Mouse (Mus musculus): ENCODE results near the gene Rft1. TPM values are rescaled to one million over a fixed set of nuclear protein-coding genes. Genes with fewer than 3 reads are reported as not detected.

The Rft1 gene
- 10 to 100 TPM; 15.0 to 88.5 (median 53.0) TPM for total RNA-seq (2018; cell fraction: chromatin; rRNA removed)
- total RNA-seq (2018; cell fraction: cytosol; rRNA removed): 10 to 100 TPM; 10.8 to 21.9 (median 16.2) TPM
- 10 to 100 TPM; 13.2 to 52.7 (median 28.8) TPM for total RNA-seq (2018; cell fraction: nucleus; rRNA removed)
- polyA plus RNA-seq (2018): 11.3 to 19.5 TPM (median 16.6 TPM) in 3 replicates

DNA sequence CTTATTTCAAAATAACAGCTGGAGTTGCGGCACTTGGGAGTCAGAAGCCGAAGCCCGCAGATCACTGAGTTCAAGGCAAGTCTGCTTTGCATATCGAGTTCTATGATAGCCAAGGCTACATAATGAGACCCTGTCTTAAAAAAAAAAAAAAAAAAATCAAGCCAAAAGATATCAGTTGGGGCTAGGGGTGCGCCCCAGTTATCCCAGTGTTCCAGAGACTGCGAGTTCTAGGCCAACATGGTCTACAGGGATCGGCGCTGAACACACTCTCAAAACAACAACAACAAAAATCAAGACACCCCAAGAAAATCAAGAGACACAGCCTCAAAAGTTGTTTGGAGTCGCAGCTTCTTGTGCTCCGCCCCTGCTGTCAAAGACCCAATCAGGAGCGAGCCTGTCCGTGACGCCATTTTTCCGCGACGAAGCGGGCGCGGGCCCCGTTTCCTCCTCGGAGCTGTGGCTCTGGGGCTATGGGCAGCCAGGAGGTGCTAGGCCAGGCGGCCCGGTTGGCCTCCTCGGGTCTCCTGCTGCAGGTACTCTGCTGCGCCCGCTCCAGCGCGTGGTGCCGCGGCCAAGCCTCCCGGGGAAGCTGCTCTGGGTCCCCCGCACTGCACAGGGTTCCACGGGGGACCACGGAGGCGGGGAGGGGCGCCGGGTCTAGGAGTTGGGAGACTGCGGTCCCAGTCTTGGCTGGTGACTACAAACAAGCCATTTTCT, at the start of gene Rft1:
Gene Rft1, plus strand, starts transcription at position 418 of the 717 bp plus-strand sequence.
- H3K27ac ChIP-seq: peak within 1 kb of the TSS; percentile 54
- peaks cover 15% of the 10 kb centered on the region; the same call in 1 of the 2 replicates for H3K79me2 ChIP-seq (ENCODE audit: inconsistent target)
- peak within 1 kb of the TSS; percentile 63 for H3K4me3 ChIP-seq (ENCODE audit: inconsistent target)
- H3K36me3 ChIP-seq (ENCODE audit: inconsistent target): peaks cover 14% of the 10 kb centered on the region
- WGBS (ENCODE audit: missing documents): 2% methylated on average over 38 of the region's 38 CpGs

DNA sequence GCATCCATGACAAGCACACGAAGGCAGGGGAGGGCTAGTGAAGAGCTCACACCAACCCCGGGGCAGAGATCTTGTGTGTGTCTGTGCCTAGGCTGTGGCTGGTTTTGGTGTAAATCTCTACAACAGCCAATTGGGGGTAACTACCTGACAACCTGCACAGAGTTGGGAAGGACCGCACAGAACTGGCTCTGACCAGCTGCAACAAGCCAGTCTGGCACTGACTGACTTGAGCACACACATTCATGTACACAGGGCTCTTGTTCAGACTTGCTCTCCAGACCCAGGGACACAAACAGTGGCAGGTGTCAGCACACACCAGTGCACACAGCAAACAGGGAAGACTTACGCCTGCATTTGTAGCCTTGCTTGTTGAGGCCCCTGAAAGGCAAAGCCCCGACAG, 47.3 kb upstream of the Rft1 start:
- H3K27ac ChIP-seq: no peak overlapping the region
- H3K36me3 ChIP-seq (ENCODE audit: inconsistent target): peaks cover 77% of the 10 kb centered on the region
- 100% methylated on average over 3 of the region's 5 CpGs for WGBS (ENCODE audit: missing documents)
- no peak overlapping the region for H3K4me3 ChIP-seq (ENCODE audit: inconsistent target)
- peaks cover 92% of the 10 kb centered on the region for H3K79me2 ChIP-seq (ENCODE audit: inconsistent target)

GRCm38 (mm10) chr14:30607696-30608095, 46.5 kb upstream of the Rft1 start:
- H3K79me2 ChIP-seq (ENCODE audit: inconsistent target): peaks cover 92% of the 10 kb centered on the region
- 35% methylated on average over 3 of the region's 4 CpGs for WGBS (ENCODE audit: missing documents)
- H3K4me3 ChIP-seq (ENCODE audit: inconsistent target): no peak overlapping the region
- peak overlapping the region; percentile 49 for H3K27ac ChIP-seq
- H3K36me3 ChIP-seq (ENCODE audit: inconsistent target): peaks cover 68% of the 10 kb centered on the region

- 71% methylated on average over 6 of the region's 6 CpGs for WGBS (ENCODE audit: missing documents)
- Histone ChIP-seq H3K36me3 (ENCODE audit: inconsistent target) (peaks cover 65% of the 10 kb centered on the region), H3K79me2 (ENCODE audit: inconsistent target) (peaks cover 95% of the 10 kb centered on the region), H3K27ac (peak overlapping the region; percentile 49), H3K4me3 (ENCODE audit: inconsistent target) (no peak overlapping the region)
Observed at GRCm38 (mm10) chr14:30608176-30608575, 46.0 kb upstream of the Rft1 start.

DNA sequence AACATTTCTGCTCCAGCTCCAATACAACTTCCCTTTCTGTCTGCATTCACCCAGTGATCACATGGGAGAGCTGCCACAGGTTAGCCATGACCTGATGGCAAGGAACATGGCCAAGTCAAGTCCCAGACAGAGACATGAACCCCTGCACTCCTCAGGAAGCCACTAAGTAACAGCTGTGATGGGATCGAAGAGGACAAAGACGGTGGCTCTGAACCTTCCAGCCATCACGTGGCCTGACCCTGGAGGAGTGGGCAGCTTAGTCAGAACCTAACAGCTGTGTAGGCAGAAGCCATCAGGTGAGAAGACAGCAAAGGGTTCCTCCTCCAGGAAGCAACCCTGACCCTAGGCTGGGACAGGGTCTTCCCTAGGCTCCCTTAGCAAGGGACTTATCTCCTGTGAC, 44.7 kb upstream of the Rft1 start:
- WGBS (ENCODE audit: missing documents): 97% methylated on average over 3 of the region's 3 CpGs
- H3K79me2 ChIP-seq (ENCODE audit: inconsistent target): peaks cover 98% of the 10 kb centered on the region
- H3K27ac ChIP-seq: peak overlapping the region; percentile 48
- no peak overlapping the region for H3K4me3 ChIP-seq (ENCODE audit: inconsistent target)
- peaks cover 53% of the 10 kb centered on the region for H3K36me3 ChIP-seq (ENCODE audit: inconsistent target)

GRCm38 (mm10) chr14:30610304-30610703, 43.9 kb upstream of the Rft1 start:
- 82% methylated on average over 2 of the region's 2 CpGs for WGBS (ENCODE audit: missing documents)
- peak overlapping the region; percentile 48 for H3K27ac ChIP-seq
- peaks cover 100% of the 10 kb centered on the region for H3K79me2 ChIP-seq (ENCODE audit: inconsistent target)
- H3K36me3 ChIP-seq (ENCODE audit: inconsistent target): peaks cover 45% of the 10 kb centered on the region
- no peak overlapping the region for H3K4me3 ChIP-seq (ENCODE audit: inconsistent target)

DNA sequence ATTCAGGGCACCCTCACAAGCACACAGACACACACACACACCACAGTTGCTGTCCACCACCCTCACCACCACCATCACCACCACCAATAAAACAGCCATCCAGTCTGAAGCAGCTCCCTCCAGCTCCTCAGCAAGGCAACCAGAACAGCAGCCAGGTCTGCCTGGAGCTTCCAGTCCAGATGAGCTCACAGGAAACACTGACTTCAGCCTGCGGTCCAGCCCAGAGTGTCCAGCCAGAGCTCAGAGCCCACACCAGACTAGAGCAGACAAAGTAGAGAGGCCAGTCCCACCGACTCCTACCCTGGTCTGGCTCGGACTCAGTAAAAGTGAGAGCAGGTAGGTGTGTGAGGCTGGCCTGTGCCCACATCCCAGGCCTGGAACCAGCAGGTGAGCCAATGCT, 43.2 kb upstream of the Rft1 start:
- Histone ChIP-seq H3K79me2 (ENCODE audit: inconsistent target) (peaks cover 100% of the 10 kb centered on the region), H3K4me3 (ENCODE audit: inconsistent target) (no peak overlapping the region), H3K27ac (peak overlapping the region; percentile 48), H3K36me3 (ENCODE audit: inconsistent target) (peaks cover 43% of the 10 kb centered on the region)
- 58% methylated on average over 2 of the region's 3 CpGs for WGBS (ENCODE audit: missing documents)

DNA sequence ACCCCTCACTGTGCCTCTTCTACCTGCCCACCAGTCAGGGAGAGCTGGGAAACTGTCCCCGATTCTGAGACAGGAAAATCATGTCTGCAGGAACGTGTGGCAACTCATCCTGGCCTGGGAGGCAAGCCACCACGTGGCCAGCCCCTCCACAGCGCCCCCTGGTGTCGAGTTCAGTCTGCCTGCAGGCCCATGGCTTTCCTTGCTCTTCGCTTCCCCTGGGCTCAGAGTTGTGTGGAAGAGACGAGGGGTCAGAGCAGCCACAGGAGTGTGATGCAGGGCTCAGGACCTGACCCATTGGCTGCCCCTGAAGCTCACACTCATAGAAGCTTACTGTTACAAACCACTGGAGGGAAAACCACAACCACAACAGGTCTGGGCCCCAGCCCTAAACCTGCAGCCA, 41.6 kb upstream of the Rft1 start:
- 16% methylated on average over 7 of the region's 7 CpGs for WGBS (ENCODE audit: missing documents)
- H3K36me3 ChIP-seq (ENCODE audit: inconsistent target): peaks cover 29% of the 10 kb centered on the region; the same call in 1 of the 2 replicates
- peaks cover 100% of the 10 kb centered on the region for H3K79me2 ChIP-seq (ENCODE audit: inconsistent target)
- H3K4me3 ChIP-seq (ENCODE audit: inconsistent target): no peak overlapping the region
- H3K27ac ChIP-seq: 0 out of 2 replicates have a peak overlapping the region, but pooled peaks have one; percentile 48

DNA sequence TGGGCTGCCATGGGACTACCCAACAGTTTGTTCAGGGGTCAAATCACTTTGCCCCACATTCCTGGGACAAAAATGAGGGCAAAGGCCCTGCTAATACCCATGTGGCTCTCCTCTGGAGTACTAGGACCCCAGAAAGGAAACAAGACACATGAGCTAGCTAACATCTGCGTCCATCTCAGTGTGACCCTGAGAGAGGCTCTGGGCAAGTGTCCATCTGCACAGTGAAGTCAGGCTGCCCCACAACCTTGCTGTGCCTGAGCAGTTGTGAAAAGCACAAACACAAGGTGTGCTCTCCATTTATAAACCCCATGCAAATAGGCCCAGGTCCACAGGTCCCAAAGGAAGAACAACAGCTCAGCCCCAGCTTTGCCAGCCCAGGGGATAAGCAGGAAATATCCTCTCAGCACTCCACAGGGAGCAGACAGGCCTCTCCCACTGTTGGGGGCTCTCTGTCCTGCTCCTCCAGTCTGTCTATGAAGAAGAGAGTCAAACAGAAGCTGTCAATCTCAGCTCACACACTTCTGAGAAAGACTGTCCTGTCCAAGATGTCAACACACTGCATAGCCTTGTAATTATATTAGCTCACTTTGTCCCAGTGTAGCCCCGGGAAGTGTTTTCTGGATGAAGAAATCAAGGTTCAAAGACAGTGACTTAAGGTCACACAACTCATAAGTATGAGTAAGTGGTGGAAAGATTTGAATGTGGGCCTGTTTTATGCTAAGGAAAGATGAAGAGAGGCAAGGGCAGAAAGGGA, 41.0 kb upstream of the Rft1 start:
- H3K27ac ChIP-seq: no peak overlapping the region; the same call in 1 of the 2 replicates
- 65% methylated on average over 2 of the region's 2 CpGs for WGBS (ENCODE audit: missing documents)
- no peak overlapping the region for H3K4me3 ChIP-seq (ENCODE audit: inconsistent target)
- peaks cover 25% of the 10 kb centered on the region; the same call in 1 of the 2 replicates for H3K36me3 ChIP-seq (ENCODE audit: inconsistent target)
- peaks cover 100% of the 10 kb centered on the region for H3K79me2 ChIP-seq (ENCODE audit: inconsistent target)

- Histone ChIP-seq H3K4me3 (ENCODE audit: inconsistent target) (no peak overlapping the region), H3K27ac (peak overlapping the region; percentile 97)
- 7% methylated on average over 2 of the region's 2 CpGs for WGBS (ENCODE audit: missing documents)
Observed at GRCm38 (mm10) chr14:30616751-30617150, 37.4 kb upstream of the Rft1 start.

DNA sequence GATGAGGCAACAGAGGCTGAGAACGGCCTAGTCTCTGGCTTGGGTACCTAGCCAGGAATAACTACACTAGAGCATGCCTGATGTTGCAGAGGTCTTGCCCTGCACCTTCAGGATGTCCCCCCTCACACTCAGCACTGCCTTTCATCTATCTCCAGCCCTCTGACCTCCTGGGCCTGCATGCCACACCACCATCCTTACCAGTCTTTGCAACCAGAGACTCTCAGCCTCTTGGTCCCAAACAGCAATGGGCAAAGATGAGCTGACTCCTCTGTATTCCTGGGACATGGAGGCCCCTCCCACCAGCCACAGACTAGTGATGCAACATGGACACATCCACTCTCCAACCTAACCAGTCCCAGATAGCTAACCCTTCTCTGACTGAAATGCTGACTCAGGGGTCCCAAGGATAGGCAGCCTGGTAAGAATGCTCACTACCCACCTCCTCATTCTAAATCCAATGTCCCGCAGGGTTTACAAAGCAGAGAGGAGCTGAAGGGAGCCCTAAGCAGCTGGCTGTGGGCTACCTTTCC, 35.3 kb upstream of the Rft1 start:
- no peak overlapping the region for H3K4me3 ChIP-seq (ENCODE audit: inconsistent target)
- 81% methylated on average over 2 of the region's 2 CpGs for WGBS (ENCODE audit: missing documents)

More at GRCm38 (mm10) chr14:30616751-30617150, 37.4 kb upstream of the Rft1 start:
- Histone ChIP-seq H3K79me2 (ENCODE audit: inconsistent target) (peaks cover 95% of the 10 kb centered on the region), H3K36me3 (ENCODE audit: inconsistent target) (peaks cover 10% of the 10 kb centered on the region; the same call in 1 of the 2 replicates)

GRCm38 (mm10) chr14:30619982-30620578, 34.1 kb upstream of the Rft1 start:
- Histone ChIP-seq H3K27ac (peak overlapping the region; percentile 97), H3K4me3 (ENCODE audit: inconsistent target) (no peak overlapping the region), H3K36me3 (ENCODE audit: inconsistent target) (peaks cover 14% of the 10 kb centered on the region; the same call in 1 of the 2 replicates), H3K79me2 (ENCODE audit: inconsistent target) (peaks cover 95% of the 10 kb centered on the region)
- 9% methylated on average over 7 of the region's 7 CpGs for WGBS (ENCODE audit: missing documents)

More for the DNA sequence above, 35.3 kb upstream of the Rft1 start:
- Histone ChIP-seq H3K36me3 (ENCODE audit: inconsistent target) (peaks cover 14% of the 10 kb centered on the region; the same call in 1 of the 2 replicates), H3K27ac (peak overlapping the region; percentile 97), H3K79me2 (ENCODE audit: inconsistent target) (peaks cover 95% of the 10 kb centered on the region)

DNA sequence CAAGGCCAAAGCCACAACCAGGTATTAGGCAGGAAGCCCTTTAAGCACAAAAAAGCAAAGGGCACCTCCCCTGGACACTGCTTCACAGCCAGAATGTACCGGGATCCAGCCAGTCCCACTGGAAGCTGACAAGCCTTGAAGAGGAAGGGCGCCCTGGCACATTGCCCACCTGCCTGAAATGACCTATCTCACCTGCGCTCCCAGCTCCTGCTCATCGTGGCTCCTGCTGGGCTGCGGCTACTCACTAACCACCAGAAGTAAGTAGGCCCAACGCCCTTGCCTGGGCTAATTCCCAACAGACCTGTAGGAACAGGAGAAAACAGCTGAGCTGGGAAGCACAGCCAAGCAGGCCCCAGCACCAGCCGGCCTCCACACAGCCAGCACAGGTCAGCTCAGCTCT, 32.0 kb upstream of the Rft1 start:
- H3K79me2 ChIP-seq (ENCODE audit: inconsistent target): peaks cover 83% of the 10 kb centered on the region
- peaks cover 10% of the 10 kb centered on the region; the same call in 1 of the 2 replicates for H3K36me3 ChIP-seq (ENCODE audit: inconsistent target)
- H3K27ac ChIP-seq: peak overlapping the region; percentile 97
- no peak overlapping the region for H3K4me3 ChIP-seq (ENCODE audit: inconsistent target)
- WGBS (ENCODE audit: missing documents): 89% methylated on average over 7 of the region's 7 CpGs

DNA sequence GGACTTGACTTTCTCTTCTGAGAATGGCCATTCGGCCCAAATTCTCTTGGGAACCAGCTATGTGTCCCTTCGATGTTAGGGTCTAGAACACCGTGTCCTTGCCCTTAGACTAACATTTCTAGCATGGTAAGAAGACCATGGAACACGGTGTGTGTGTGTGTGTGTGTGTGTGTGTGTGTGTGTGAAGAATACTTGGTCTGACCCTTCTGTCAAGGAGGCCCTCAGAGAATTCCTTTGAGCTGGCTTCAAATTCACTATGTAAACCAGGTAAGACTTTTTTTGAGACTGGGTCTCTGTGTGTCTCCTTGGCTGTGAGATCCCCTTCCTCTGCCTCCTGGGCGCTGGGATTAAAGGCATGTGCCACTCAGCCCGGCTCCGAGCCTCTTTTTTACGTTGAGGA, 31.6 kb upstream of the Rft1 start:
- H3K27ac ChIP-seq: peak overlapping the region; percentile 97
- no peak overlapping the region for H3K4me3 ChIP-seq (ENCODE audit: inconsistent target)
- WGBS (ENCODE audit: missing documents): 96% methylated on average over 7 of the region's 8 CpGs
- peaks cover 10% of the 10 kb centered on the region; the same call in 1 of the 2 replicates for H3K36me3 ChIP-seq (ENCODE audit: inconsistent target)
- H3K79me2 ChIP-seq (ENCODE audit: inconsistent target): peaks cover 78% of the 10 kb centered on the region

Data from macrophage (primary cell).